Mouse (Mus musculus) megakaryocyte, embryonic 14.5 days (primary cell): ENCODE data around the gene Doc2g.

ENCODE experiments used
- FLI1 ChIP-seq: IDR thresholded peaks from 2 replicates; pipeline ENCODE4 v1.6.1; 2012; ENCODE audit warnings: low read length, inconsistent platforms, mixed read lengths
- GATA1 ChIP-seq: IDR thresholded peaks from 3 replicates; pipeline ENCODE4 v1.6.1; 2012; ENCODE audit warnings: mixed read lengths, low read length, inconsistent platforms, borderline replicate concordance

DNA sequence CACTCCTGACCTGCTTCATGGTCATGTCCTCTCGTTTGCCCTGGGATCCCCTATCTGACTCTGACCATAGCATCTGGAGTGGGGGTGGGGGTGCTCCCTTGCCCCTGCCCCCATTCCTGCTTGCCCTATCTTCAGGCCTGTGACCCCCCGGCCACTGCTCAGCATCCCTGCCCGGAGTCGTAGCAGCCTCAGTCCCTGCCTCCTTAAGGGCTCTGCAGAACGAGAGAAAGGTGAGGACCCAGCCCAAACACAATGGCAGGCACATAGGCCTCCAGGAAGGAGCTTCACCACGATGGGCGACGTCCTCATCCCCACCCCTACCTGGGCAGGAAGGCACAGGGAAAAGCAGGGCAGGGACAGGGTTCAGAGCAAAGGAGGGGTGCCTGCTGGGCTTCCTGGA lies 4.8 kb upstream of the Doc2g start:
- TF ChIP-seq FLI1 (no peak), GATA1 (no peak)
